Comparison of ENCODE assay signal across 21 mouse cellular contexts in the genomic region with DNA sequence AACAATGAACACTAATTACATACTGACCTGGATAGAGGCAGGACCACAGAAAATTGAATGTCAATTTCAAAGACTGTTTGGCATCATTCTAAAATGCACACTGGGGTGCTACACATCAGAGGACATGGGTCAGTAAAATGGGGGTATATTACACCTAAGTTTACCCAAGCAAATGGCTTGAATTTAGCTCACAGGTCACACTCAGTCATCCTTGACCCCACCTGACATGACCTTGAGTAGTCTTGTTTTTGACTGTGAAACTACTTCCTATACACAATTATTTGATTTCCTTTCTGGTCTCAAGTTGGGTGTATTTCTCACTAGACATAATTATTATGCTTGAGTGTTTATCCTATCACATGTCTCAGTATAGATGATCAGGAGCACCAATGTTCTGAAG.
DNase-seq lines count a peak whose midpoint lies in the region; ATAC-seq lines count a peak whose summit lies in the region.
"Had no signal": no experiment of that assay in that cellular context is flagged by ENCODE, and none has a peak within 500 bp of the region (broad histone marks: within the 10 kb centered on the region; RNA-seq: fewer than 3 reads in every experiment).

No protein-coding gene starts in this region.

- H3K36me3 ChIP-seq in splenic B cell, adult 2 months (ENCODE audit: control insufficient read depth, insufficient read depth, low read length, poor library complexity, severe bottlenecking) = peaks cover 12% of the 10 kb centered on the region; the same call in 1 of the 2 replicates
- H3K36me3 ChIP-seq: forebrain, embryonic 10.5 days; hindbrain, embryonic 12.5 days; hindbrain, embryonic 15.5 days had no signal

- peak; percentile 57 to 70 for DNase-seq in spleen, postnatal 36 days (ENCODE audit: low spot score in 2 of 2)
- DNase-seq in spleen, postnatal 14 days (ENCODE audit: low spot score in 2 of 2) = no peak
- DNase-seq in splenic B cell, adult 2 months (ENCODE audit: low read depth, low spot score) = peak; percentile 74
- no peak for DNase-seq in adrenal gland, postnatal 4 days (ENCODE audit: low spot score in 2 of 2)
- no peak for DNase-seq in urinary bladder, postnatal 36 days (ENCODE audit: low spot score in 2 of 2)
- DNase-seq: adrenal gland, adult 8-10 months; adrenal gland, postnatal 25 days; cerebellum, adult 18-20 months; cerebellum, adult 9-10 months; cerebellum, postnatal 14 days; gastrocnemius, adult 2 months; gastrocnemius, postnatal 14 days; heart, adult 11 months had no signal

- H3K27me3 ChIP-seq in splenic B cell, adult 2 months (ENCODE audit: control insufficient read depth, insufficient read depth, low read length, poor library complexity, severe bottlenecking) = no peaks in the 10 kb centered on the region
- H3K27me3 ChIP-seq: forebrain, embryonic 13.5 days; hindbrain, embryonic 12.5 days; hindbrain, embryonic 15.5 days had no signal

- peak; percentile 39 for ATAC-seq in neutrophil, adult 5-6 weeks (ENCODE audit: extremely low read depth, insufficient number of reproducible peaks, low FRiP score, poor library complexity, severe bottlenecking)
- ATAC-seq: activated CD4-positive, CD25-positive, alpha-beta regulatory T cell, adult 4 months; CD4-positive, CD25-positive, alpha-beta regulatory T cell, adult 4 months; forebrain, embryonic 13.5 days; forebrain, embryonic 16.5 days had no signal

Comparison
In these comparisons a context has a peak if more than half of its experiments do, and no peak if none do; other contexts are left out.
1. DNase-seq: peak in spleen, postnatal 36 days (2 of 2) and splenic B cell, adult 2 months (single experiment); none in spleen, postnatal 14 days (0 of 2), adrenal gland, postnatal 4 days (0 of 2) and urinary bladder, postnatal 36 days (0 of 2).